Mouse (Mus musculus) layer of hippocampus, postnatal 36 days (tissue): ENCODE results near the gene Trim62. TPM values are rescaled to one million over a fixed set of nuclear protein-coding genes. Genes with fewer than 3 reads are reported as not detected.

Experiments
- total RNA-seq, 2 experiments: library from RNA; stranded (reverse); gene quantifications; 2 replicates each; pipeline ENCODE4 v1.2.3; 2021

The Trim62 gene
- total RNA-seq, 2 experiments from 2014 or later = 13.9 to 14.2 TPM

Other genes with a start within 250 kb of the Trim62 start
- 10 to 100 TPM; 91.4 to 96.9 TPM for gene Phc2, start 228.9 kb upstream of the Trim62 start, total RNA-seq
- under 1 TPM; 0.48 to 0.62 TPM for gene A3galt2, start 128.2 kb upstream of the Trim62 start, total RNA-seq
- gene Zfp362, start 77.5 kb upstream of the Trim62 start, total RNA-seq = 10 to 100 TPM; 23.7 to 29.8 TPM
- 10 to 100 TPM; 38.7 to 39.5 TPM for gene Azin2, start 78.9 kb downstream of the Trim62 start, total RNA-seq
- 10 to 100 TPM; 26.3 to 26.9 TPM for gene Ak2, start 108.4 kb downstream of the Trim62 start, total RNA-seq
- 10 to 100 TPM; 40.7 to 45.9 TPM for gene Rnf19b, start 174.7 kb downstream of the Trim62 start, total RNA-seq
- gene Tmem54, start 222.0 kb downstream of the Trim62 start, total RNA-seq = not detected
- 1,000 to 10,000 TPM; 2,384 to 2,720 TPM for gene Hpca, start 238.5 kb downstream of the Trim62 start, total RNA-seq